8 mouse cellular contexts compared by ENCODE assay signal in the genomic region with DNA sequence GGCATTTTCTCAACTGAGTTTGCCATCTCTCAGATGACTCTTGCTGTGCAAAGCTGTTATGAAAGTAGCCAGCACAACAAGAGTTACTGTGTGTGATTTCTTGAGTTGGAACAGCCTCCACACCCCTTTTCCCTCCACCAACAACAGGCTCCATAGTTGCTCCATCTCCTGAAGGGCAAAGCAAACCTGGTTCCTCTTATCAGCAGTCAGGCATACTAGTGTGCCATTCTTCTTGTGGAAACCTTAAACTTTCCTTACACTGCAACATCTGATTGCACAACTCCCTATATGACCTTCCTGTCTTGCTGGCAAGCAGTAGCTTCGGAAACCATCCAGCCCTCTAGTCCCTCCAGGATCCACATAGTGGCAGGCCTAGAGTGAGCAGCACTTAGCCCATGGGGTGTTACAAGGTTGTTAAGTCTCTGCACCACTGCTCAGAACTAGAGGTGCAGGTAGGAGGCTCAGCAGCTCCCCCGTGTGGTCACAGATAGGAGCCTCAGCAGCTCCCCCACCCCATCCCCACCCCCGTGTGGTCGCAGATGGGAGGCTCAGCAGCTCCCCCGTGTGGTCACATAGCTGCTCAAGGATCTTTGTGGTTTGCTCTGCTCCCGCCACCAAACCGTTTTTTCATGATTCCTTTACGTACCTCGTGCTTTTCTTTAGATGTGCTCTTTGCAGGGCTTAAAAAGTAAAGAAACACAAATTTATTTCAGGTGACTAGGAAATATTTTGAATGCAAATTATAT. TPM values are rescaled to one million over a fixed set of nuclear protein-coding genes. Genes with fewer than 3 reads are reported as not detected.
DNase-seq lines count a peak whose midpoint lies in the region; ATAC-seq and TF ChIP-seq lines count a peak whose summit lies in the region.

No protein-coding gene starts in this region.

- ATAC-seq in embryonic facial prominence, embryonic 15.5 days (ENCODE audit: insufficient number of reproducible peaks, low FRiP score, low TSS enrichment, low read depth), result peak; percentile 73
- peak; percentile 77 for ATAC-seq in heart, embryonic 12.5 days (ENCODE audit: insufficient number of reproducible peaks, low FRiP score)
- peak; percentile 95 for ATAC-seq in kidney, postnatal 0 days (replicated peaks; ENCODE audit: low FRiP score, low read depth)
- ATAC-seq in liver, embryonic 12.5 days, result peak; percentile 84
- peak; percentile 91 for ATAC-seq in neural tube, embryonic 11.5 days (ENCODE audit: insufficient read depth, low FRiP score, low TSS enrichment)
- ATAC-seq in stomach, postnatal 0 days (ENCODE audit: low FRiP score, low TSS enrichment), result peak; percentile 91

- peaks cover 5% of the 10 kb centered on the region for H3K4me1 ChIP-seq in bone marrow macrophage, adult 2 months (ENCODE audit: control insufficient read depth, insufficient read depth, low read length)
- no peaks in the 10 kb centered on the region for H3K4me1 ChIP-seq in embryonic facial prominence, embryonic 15.5 days
- no peaks in the 10 kb centered on the region for H3K4me1 ChIP-seq in heart, embryonic 12.5 days (replicated peaks)
- no peaks in the 10 kb centered on the region for H3K4me1 ChIP-seq in kidney, postnatal 0 days (replicated peaks; ENCODE audit: insufficient read depth, low read length)
- H3K4me1 ChIP-seq in liver, embryonic 12.5 days, result no peaks in the 10 kb centered on the region
- H3K4me1 ChIP-seq in neural tube, embryonic 11.5 days (ENCODE audit: control insufficient read depth, insufficient read depth, low read length), result no peaks in the 10 kb centered on the region
- no peaks in the 10 kb centered on the region for H3K4me1 ChIP-seq in stomach, postnatal 0 days (replicated peaks; ENCODE audit: control insufficient read depth, insufficient read depth)

- peak; percentile 99 for TF ChIP-seq CTCF in bone marrow macrophage, adult 2 months (IDR thresholded peaks at IDR 0.05; ENCODE audit: low read depth, low read length)
- TF ChIP-seq CTCF in kidney, postnatal 0 days (IDR thresholded peaks at IDR 0.05; ENCODE audit: low read depth), result peak; percentile 93
- peak; percentile 95 for TF ChIP-seq CTCF in stomach, postnatal 0 days (IDR thresholded peaks at IDR 0.05; ENCODE audit: low read depth)

- DNase-seq in CD4-positive, CD25-positive, alpha-beta regulatory T cell, adult 2 months (ENCODE audit: low read depth, low spot score), result peak; percentile 97
- DNase-seq in kidney, postnatal 0 days (ENCODE audit: low spot score), result peak; percentile 86
- peak; percentile 89 for DNase-seq in neural tube, embryonic 11.5 days (ENCODE audit: low spot score)
- DNase-seq in stomach, postnatal 0 days (ENCODE audit: low spot score), result peak; percentile 90

- H3K27me3 ChIP-seq in embryonic facial prominence, embryonic 15.5 days, result no peaks in the 10 kb centered on the region
- H3K27me3 ChIP-seq in heart, embryonic 12.5 days (replicated peaks), result no peaks in the 10 kb centered on the region
- H3K27me3 ChIP-seq in kidney, postnatal 0 days (ENCODE audit: insufficient read depth, low read length), result no peaks in the 10 kb centered on the region
- no peaks in the 10 kb centered on the region for H3K27me3 ChIP-seq in liver, embryonic 12.5 days (replicated peaks)
- no peaks in the 10 kb centered on the region for H3K27me3 ChIP-seq in neural tube, embryonic 11.5 days (ENCODE audit: control insufficient read depth, insufficient read depth, low read length)
- no peaks in the 10 kb centered on the region for H3K27me3 ChIP-seq in stomach, postnatal 0 days (ENCODE audit: control insufficient read depth, insufficient read depth, low read length)

- no peaks in the 10 kb centered on the region for H3K36me3 ChIP-seq in embryonic facial prominence, embryonic 15.5 days
- H3K36me3 ChIP-seq in heart, embryonic 12.5 days, result no peaks in the 10 kb centered on the region
- H3K36me3 ChIP-seq in kidney, postnatal 0 days (ENCODE audit: insufficient read depth, low read length), result no peaks in the 10 kb centered on the region
- no peaks in the 10 kb centered on the region for H3K36me3 ChIP-seq in liver, embryonic 12.5 days
- no peaks in the 10 kb centered on the region for H3K36me3 ChIP-seq in neural tube, embryonic 11.5 days (ENCODE audit: control insufficient read depth, insufficient read depth, low read length)
- H3K36me3 ChIP-seq in stomach, postnatal 0 days (ENCODE audit: control insufficient read depth, insufficient read depth, low read length), result no peaks in the 10 kb centered on the region

- H3K27ac ChIP-seq in bone marrow macrophage, adult 2 months (ENCODE audit: insufficient read depth, low read depth, low read length), result no peak overlapping the region
- no peak overlapping the region for H3K27ac ChIP-seq in embryonic facial prominence, embryonic 15.5 days (replicated peaks)
- no peak overlapping the region for H3K27ac ChIP-seq in heart, embryonic 12.5 days (ENCODE audit: poor library complexity, severe bottlenecking)
- no peak overlapping the region for H3K27ac ChIP-seq in kidney, postnatal 0 days
- H3K27ac ChIP-seq in liver, embryonic 12.5 days, result no peak overlapping the region
- H3K27ac ChIP-seq in neural tube, embryonic 11.5 days (ENCODE audit: low read depth, low read length), result no peak overlapping the region
- no peak overlapping the region for H3K27ac ChIP-seq in stomach, postnatal 0 days (replicated peaks)

- 9% methylated on average over 9 of the region's 9 CpGs for WGBS in embryonic facial prominence, embryonic 15.5 days
- WGBS in heart, embryonic 12.5 days, result 15% methylated on average over 9 of the region's 9 CpGs
- 12% methylated on average over 9 of the region's 9 CpGs for WGBS in kidney, postnatal 0 days
- WGBS in liver, embryonic 12.5 days (ENCODE audit: insufficient replicate concordance), result 11% methylated on average over 9 of the region's 9 CpGs
- 15% methylated on average over 9 of the region's 9 CpGs for WGBS in neural tube, embryonic 11.5 days
- WGBS in stomach, postnatal 0 days, result 18% methylated on average over 9 of the region's 9 CpGs

- no peaks in the 10 kb centered on the region for H3K9me3 ChIP-seq in embryonic facial prominence, embryonic 15.5 days (replicated peaks)
- no peaks in the 10 kb centered on the region for H3K9me3 ChIP-seq in heart, embryonic 12.5 days (replicated peaks)
- H3K9me3 ChIP-seq in kidney, postnatal 0 days (replicated peaks; ENCODE audit: low read length), result no peaks in the 10 kb centered on the region
- no peaks in the 10 kb centered on the region for H3K9me3 ChIP-seq in liver, embryonic 12.5 days (replicated peaks)
- no peaks in the 10 kb centered on the region for H3K9me3 ChIP-seq in neural tube, embryonic 11.5 days (ENCODE audit: control insufficient read depth, low read length)
- no peaks in the 10 kb centered on the region for H3K9me3 ChIP-seq in stomach, postnatal 0 days (ENCODE audit: control insufficient read depth, low read length)

- H3K4me3 ChIP-seq in bone marrow macrophage, adult 2 months (ENCODE audit: insufficient read depth, low read length), result no peak overlapping the region
- no peak overlapping the region for H3K4me3 ChIP-seq in embryonic facial prominence, embryonic 15.5 days (replicated peaks)
- H3K4me3 ChIP-seq in heart, embryonic 12.5 days, result no peak overlapping the region
- no peak overlapping the region for H3K4me3 ChIP-seq in kidney, postnatal 0 days (replicated peaks; ENCODE audit: low read depth, low read length)
- H3K4me3 ChIP-seq in liver, embryonic 12.5 days, result no peak overlapping the region
- H3K4me3 ChIP-seq in neural tube, embryonic 11.5 days (ENCODE audit: low read depth, low read length), result no peak overlapping the region
- no peak overlapping the region for H3K4me3 ChIP-seq in stomach, postnatal 0 days (ENCODE audit: low read depth, low read length)

- TF ChIP-seq POLR2A in bone marrow macrophage, adult 2 months (IDR thresholded peaks at IDR 0.05; ENCODE audit: borderline replicate concordance, low read depth, low read length), result no peak

- H3K4me2 ChIP-seq in embryonic facial prominence, embryonic 15.5 days (replicated peaks), result no peak overlapping the region
- no peak overlapping the region for H3K4me2 ChIP-seq in heart, embryonic 12.5 days
- no peak overlapping the region for H3K4me2 ChIP-seq in kidney, postnatal 0 days (ENCODE audit: low read length)
- H3K4me2 ChIP-seq in liver, embryonic 12.5 days, result no peak overlapping the region
- H3K4me2 ChIP-seq in neural tube, embryonic 11.5 days (ENCODE audit: low read depth), result no peak overlapping the region
- H3K4me2 ChIP-seq in stomach, postnatal 0 days (replicated peaks; ENCODE audit: low read depth), result no peak overlapping the region

- no peak for TF ChIP-seq EP300 in stomach, postnatal 0 days (optimal IDR thresholded peaks at IDR 0.05)

- no peak overlapping the region for H3K9ac ChIP-seq in embryonic facial prominence, embryonic 15.5 days
- no peak overlapping the region for H3K9ac ChIP-seq in heart, embryonic 12.5 days
- H3K9ac ChIP-seq in kidney, postnatal 0 days (ENCODE audit: low read depth, low read length), result no peak overlapping the region
- H3K9ac ChIP-seq in liver, embryonic 12.5 days, result no peak overlapping the region
- no peak overlapping the region for H3K9ac ChIP-seq in neural tube, embryonic 11.5 days (ENCODE audit: low read length)
- H3K9ac ChIP-seq in stomach, postnatal 0 days (ENCODE audit: low read length), result no peak overlapping the region

RNA-seq across cellular contexts. Expression of gene Gm26661, which starts 25.6 kb away (rescaled TPM):
- not detected in 2 replicates for polyA plus RNA-seq in bone marrow macrophage, adult 2 months (2012; ENCODE audit: insufficient read depth, insufficient read length, missing spikeins)
- not detected in 2 replicates for polyA plus RNA-seq in embryonic facial prominence, embryonic 15.5 days (2015; fragmentation: Nextera tagmentation; extraction: Ambion mirVana)
- not detected in 2 replicates for polyA plus RNA-seq in heart, embryonic 12.5 days (2016; fragmentation: Nextera tagmentation; extraction: Ambion mirVana)
- not detected in 2 replicates for polyA plus RNA-seq in kidney, postnatal 0 days (2015; fragmentation: Nextera tagmentation; extraction: Ambion mirVana)
- not detected in 2 replicates for polyA plus RNA-seq in liver, embryonic 12.5 days (2016; fragmentation: Nextera tagmentation; extraction: Ambion mirVana)
- not detected in 2 replicates for polyA plus RNA-seq in neural tube, embryonic 11.5 days (2014; fragmentation: Nextera tagmentation; extraction: Ambion mirVana)
- not detected in 2 replicates for polyA plus RNA-seq in stomach, postnatal 0 days (2015; fragmentation: Nextera tagmentation; extraction: Ambion mirVana)

RNA-seq across cellular contexts. Expression of gene Flnb, which starts 52.0 kb away (rescaled TPM):
- polyA plus RNA-seq in bone marrow macrophage, adult 2 months (2012; ENCODE audit: insufficient read depth, insufficient read length, missing spikeins), result 4.8 and 6.5 TPM in 2 replicates
- 22.2 and 22.7 TPM in 2 replicates for polyA plus RNA-seq in embryonic facial prominence, embryonic 15.5 days (2015; fragmentation: Nextera tagmentation; extraction: Ambion mirVana)
- polyA plus RNA-seq in heart, embryonic 12.5 days (2016; fragmentation: Nextera tagmentation; extraction: Ambion mirVana), result 15.1 and 28.3 TPM in 2 replicates
- 10.7 and 12.7 TPM in 2 replicates for polyA plus RNA-seq in kidney, postnatal 0 days (2015; fragmentation: Nextera tagmentation; extraction: Ambion mirVana)
- polyA plus RNA-seq in liver, embryonic 12.5 days (2016; fragmentation: Nextera tagmentation; extraction: Ambion mirVana), result 7.4 and 8.7 TPM in 2 replicates
- 14.4 and 15.5 TPM in 2 replicates for polyA plus RNA-seq in neural tube, embryonic 11.5 days (2014; fragmentation: Nextera tagmentation; extraction: Ambion mirVana)
- 8.3 and 8.8 TPM in 2 replicates for polyA plus RNA-seq in stomach, postnatal 0 days (2015; fragmentation: Nextera tagmentation; extraction: Ambion mirVana)
